Mouse (Mus musculus) forebrain, embryonic 12.5 days (tissue): Measurements from ENCODE around the gene Tnnt3. TPM values are rescaled to one million over a fixed set of nuclear protein-coding genes. Genes with fewer than 3 reads are reported as not detected.

Source experiments
- ATAC-seq: fragments of 200-750 bp; cut with Nextera tagmentation; 2 replicates; pipeline ENCODE4 v1.8.0; 2017; ENCODE audit warnings: moderate TSS enrichment; ENCODE audit not compliant: low FRiP score
- H3K27ac ChIP-seq: fragments of 300-500 bp; sonication (generic); 2 replicates; pipeline ENCODE4 v1.5.1; 2016; ENCODE audit warnings: mild to moderate bottlenecking
- H3K27me3 ChIP-seq: fragments of 300-500 bp; sonication (generic); 2 replicates; pipeline ENCODE4 v1.6.1; 2016; ENCODE audit warnings: mild to moderate bottlenecking
- H3K36me3 ChIP-seq: fragments of 300-500 bp; sonication (generic); replicated peaks from 2 replicates; pipeline ENCODE4 v1.6.1; 2016; ENCODE audit warnings: mild to moderate bottlenecking
- H3K4me1 ChIP-seq: fragments of 300-500 bp; sonication (generic); 2 replicates; pipeline ENCODE4 v1.6.1; 2016
- H3K4me2 ChIP-seq: fragments of 300-500 bp; sonication (generic); 2 replicates; pipeline ENCODE4 v1.6.1; 2016; ENCODE audit warnings: mild to moderate bottlenecking, moderate library complexity
- H3K4me3 ChIP-seq: fragments of 300-500 bp; sonication (generic); replicated peaks from 2 replicates; pipeline ENCODE4 v1.5.1; 2016; ENCODE audit warnings: mild to moderate bottlenecking
- H3K9ac ChIP-seq: fragments of 300-500 bp; sonication (generic); 2 replicates; pipeline ENCODE4 v1.6.1; 2016; ENCODE audit warnings: mild to moderate bottlenecking
- H3K9me3 ChIP-seq: fragments of 300-500 bp; sonication (generic); 2 replicates; pipeline ENCODE4 v1.6.1; 2016
- WGBS: fragments of 180-500 bp; shearing (Covaris S2); methylation state at CpG from one replicate; pipeline ENCODE4 v1.1.7; 2016; 5-methylcytosine and 5-hydroxymethylcytosine counted together
- polyA plus RNA-seq: library from polyadenylated mRNA; unstranded; fragments of >200 nt; fragmentation: Nextera tagmentation; extraction: Ambion mirVana; gene quantifications from 2 replicates; pipeline ENCODE4 v1.2.1, GENCODE M21; 2016

Tnnt3 gene
- polyA plus RNA-seq, 1 experiment from 2014 or later = 0.78 TPM

- H3K4me1 ChIP-seq = peaks cover 27% of the 10 kb centered on the region
- WGBS = 51% methylated on average over 2 of the region's 2 CpGs
- no peak overlapping the region for H3K27ac ChIP-seq
Measured at GRCm38 (mm10) chr7:142478574-142478973, 20.1 kb upstream of the Tnnt3 start.

GRCm38 (mm10) chr7:142479307-142479706 lies 19.3 kb upstream of the Tnnt3 start:
- Histone ChIP-seq H3K27me3 (no peaks in the 10 kb centered on the region), H3K9ac (no peak overlapping the region), H3K36me3 (no peaks in the 10 kb centered on the region), H3K4me1 (peaks cover 27% of the 10 kb centered on the region), H3K27ac (no peak overlapping the region), H3K4me3 (no peak overlapping the region), H3K9me3 (no peaks in the 10 kb centered on the region), H3K4me2 (no peak overlapping the region)
- no peak for ATAC-seq

More at GRCm38 (mm10) chr7:142478574-142478973, 20.1 kb upstream of the Tnnt3 start:
- no peak overlapping the region for H3K4me2 ChIP-seq
- H3K4me3 ChIP-seq = no peak overlapping the region
- no peaks in the 10 kb centered on the region for H3K36me3 ChIP-seq
- H3K9ac ChIP-seq = no peak overlapping the region
- H3K9me3 ChIP-seq = no peaks in the 10 kb centered on the region
- ATAC-seq = no peak
- H3K27me3 ChIP-seq = no peaks in the 10 kb centered on the region

GRCm38 (mm10) chr7:142479886-142480285 lies 18.8 kb upstream of the Tnnt3 start:
- 85% methylated on average over 3 of the region's 3 CpGs for WGBS

GRCm38 (mm10) chr7:142480661-142481060 lies 18.0 kb upstream of the Tnnt3 start:
- Histone ChIP-seq H3K4me2 (no peak overlapping the region), H3K27ac (no peak overlapping the region), H3K9me3 (no peaks in the 10 kb centered on the region), H3K4me1 (peaks cover 27% of the 10 kb centered on the region), H3K36me3 (no peaks in the 10 kb centered on the region), H3K4me3 (no peak overlapping the region), H3K9ac (no peak overlapping the region), H3K27me3 (0 out of 2 replicates have a peak, but pooled peaks cover 1% of the 10 kb centered on the region)
- 94% methylated on average over 3 of the region's 3 CpGs for WGBS
- no peak for ATAC-seq

More at GRCm38 (mm10) chr7:142479886-142480285, 18.8 kb upstream of the Tnnt3 start:
- Histone ChIP-seq H3K4me3 (no peak overlapping the region), H3K4me2 (no peak overlapping the region), H3K27me3 (no peaks in the 10 kb centered on the region), H3K9ac (no peak overlapping the region), H3K9me3 (no peaks in the 10 kb centered on the region), H3K27ac (no peak overlapping the region), H3K36me3 (no peaks in the 10 kb centered on the region), H3K4me1 (peaks cover 27% of the 10 kb centered on the region)
- no peak for ATAC-seq

- peak overlapping the region; percentile 61 for H3K9ac ChIP-seq
- ATAC-seq = peak; percentile 30; the same call in 1 of the 2 replicates
- H3K4me3 ChIP-seq = peak overlapping the region; percentile 33
- peak overlapping the region; percentile 79 for H3K27ac ChIP-seq
- WGBS = 1% methylated on average over 5 of the region's 5 CpGs
- H3K4me1 ChIP-seq = peaks cover 27% of the 10 kb centered on the region
- peak overlapping the region; percentile 62 for H3K4me2 ChIP-seq
- H3K36me3 ChIP-seq = no peaks in the 10 kb centered on the region
- no peaks in the 10 kb centered on the region for H3K9me3 ChIP-seq
- H3K27me3 ChIP-seq = 0 out of 2 replicates have a peak, but pooled peaks cover 4% of the 10 kb centered on the region
Measured at GRCm38 (mm10) chr7:142481186-142481567, 17.5 kb upstream of the Tnnt3 start.

GRCm38 (mm10) chr7:142481568-142482255 lies 16.9 kb upstream of the Tnnt3 start:
- H3K27me3 ChIP-seq = 0 out of 2 replicates have a peak, but pooled peaks cover 4% of the 10 kb centered on the region
- H3K9ac ChIP-seq = peak overlapping the region; percentile 61
- peak overlapping the region; percentile 79 for H3K27ac ChIP-seq
- no peaks in the 10 kb centered on the region for H3K36me3 ChIP-seq
- H3K4me3 ChIP-seq = peak overlapping the region; percentile 33
- H3K4me1 ChIP-seq = peaks cover 29% of the 10 kb centered on the region
- no peaks in the 10 kb centered on the region for H3K9me3 ChIP-seq
- H3K4me2 ChIP-seq = peak overlapping the region; percentile 62
- under 1% methylated on average over 22 of the region's 22 CpGs for WGBS
- ATAC-seq = peak; percentile 71

GRCm38 (mm10) chr7:142482256-142482609 lies 16.4 kb upstream of the Tnnt3 start:
- H3K36me3 ChIP-seq = no peaks in the 10 kb centered on the region
- no peaks in the 10 kb centered on the region for H3K9me3 ChIP-seq
- peak overlapping the region; percentile 61; the same call in 1 of the 2 replicates for H3K9ac ChIP-seq
- H3K4me2 ChIP-seq = peak overlapping the region; percentile 62
- H3K27ac ChIP-seq = peak overlapping the region; percentile 79
- peaks cover 34% of the 10 kb centered on the region for H3K4me1 ChIP-seq
- 16% methylated on average over 6 of the region's 6 CpGs for WGBS
- H3K4me3 ChIP-seq = no peak overlapping the region
- peak; percentile 34; the same call in 1 of the 2 replicates for ATAC-seq
- 0 out of 2 replicates have a peak, but pooled peaks cover 4% of the 10 kb centered on the region for H3K27me3 ChIP-seq

- Histone ChIP-seq H3K27ac (peak overlapping the region; percentile 43; the same call in 1 of the 2 replicates), H3K4me3 (no peak overlapping the region), H3K36me3 (no peaks in the 10 kb centered on the region), H3K27me3 (0 out of 2 replicates have a peak, but pooled peaks cover 4% of the 10 kb centered on the region), H3K9me3 (no peaks in the 10 kb centered on the region), H3K4me1 (peaks cover 42% of the 10 kb centered on the region), H3K9ac (no peak overlapping the region), H3K4me2 (no peak overlapping the region)
- 53% methylated on average over 11 of the region's 11 CpGs for WGBS
- no peak for ATAC-seq
Measured at GRCm38 (mm10) chr7:142483136-142483535, 15.5 kb upstream of the Tnnt3 start.

- no peak overlapping the region for H3K9ac ChIP-seq
- peaks cover 42% of the 10 kb centered on the region for H3K4me1 ChIP-seq
- ATAC-seq = no peak
- no peaks in the 10 kb centered on the region for H3K36me3 ChIP-seq
- H3K27ac ChIP-seq = no peak overlapping the region
- H3K4me3 ChIP-seq = no peak overlapping the region
- no peak overlapping the region for H3K4me2 ChIP-seq
- no peaks in the 10 kb centered on the region for H3K9me3 ChIP-seq
- 0 out of 2 replicates have a peak, but pooled peaks cover 4% of the 10 kb centered on the region for H3K27me3 ChIP-seq
- 84% methylated on average over 12 of the region's 12 CpGs for WGBS
Measured at GRCm38 (mm10) chr7:142484780-142485179, 13.9 kb upstream of the Tnnt3 start.

- Histone ChIP-seq H3K4me2 (0 out of 2 replicates have a peak overlapping the region, but pooled peaks have one; percentile 25), H3K36me3 (no peaks in the 10 kb centered on the region), H3K9ac (0 out of 2 replicates have a peak overlapping the region, but pooled peaks have one; percentile 0), H3K4me3 (no peak overlapping the region), H3K27me3 (0 out of 2 replicates have a peak, but pooled peaks cover 4% of the 10 kb centered on the region), H3K27ac (peak overlapping the region; percentile 39; the same call in 1 of the 2 replicates), H3K4me1 (peaks cover 32% of the 10 kb centered on the region), H3K9me3 (no peaks in the 10 kb centered on the region)
- 78% methylated on average over 8 of the region's 8 CpGs for WGBS
- no peak for ATAC-seq
Measured at GRCm38 (mm10) chr7:142486751-142487162, 11.9 kb upstream of the Tnnt3 start.

- 15% methylated on average over 9 of the region's 9 CpGs for WGBS
- peaks cover 26% of the 10 kb centered on the region for H3K4me1 ChIP-seq
- H3K27me3 ChIP-seq = 0 out of 2 replicates have a peak, but pooled peaks cover 4% of the 10 kb centered on the region
- peak; percentile 71 for ATAC-seq
- H3K9me3 ChIP-seq = no peaks in the 10 kb centered on the region
- H3K27ac ChIP-seq = peak overlapping the region; percentile 39; the same call in 1 of the 2 replicates
- peak overlapping the region; percentile 25; the same call in 1 of the 2 replicates for H3K4me2 ChIP-seq
- H3K36me3 ChIP-seq = no peaks in the 10 kb centered on the region
- no peak overlapping the region for H3K4me3 ChIP-seq
- H3K9ac ChIP-seq = 0 out of 2 replicates have a peak overlapping the region, but pooled peaks have one; percentile 0
Measured at GRCm38 (mm10) chr7:142487341-142487859, 11.2 kb upstream of the Tnnt3 start.

GRCm38 (mm10) chr7:142488053-142488452 lies 10.6 kb upstream of the Tnnt3 start:
- Histone ChIP-seq H3K4me1 (peaks cover 19% of the 10 kb centered on the region), H3K4me3 (no peak overlapping the region), H3K9ac (no peak overlapping the region), H3K27me3 (0 out of 2 replicates have a peak, but pooled peaks cover 4% of the 10 kb centered on the region), H3K36me3 (no peaks in the 10 kb centered on the region), H3K27ac (no peak overlapping the region), H3K4me2 (no peak overlapping the region), H3K9me3 (no peaks in the 10 kb centered on the region)
- 68% methylated on average over 3 of the region's 3 CpGs for WGBS
- ATAC-seq = no peak
